Comparison of ENCODE assay signal across 22 mouse cellular contexts in the genomic region with DNA sequence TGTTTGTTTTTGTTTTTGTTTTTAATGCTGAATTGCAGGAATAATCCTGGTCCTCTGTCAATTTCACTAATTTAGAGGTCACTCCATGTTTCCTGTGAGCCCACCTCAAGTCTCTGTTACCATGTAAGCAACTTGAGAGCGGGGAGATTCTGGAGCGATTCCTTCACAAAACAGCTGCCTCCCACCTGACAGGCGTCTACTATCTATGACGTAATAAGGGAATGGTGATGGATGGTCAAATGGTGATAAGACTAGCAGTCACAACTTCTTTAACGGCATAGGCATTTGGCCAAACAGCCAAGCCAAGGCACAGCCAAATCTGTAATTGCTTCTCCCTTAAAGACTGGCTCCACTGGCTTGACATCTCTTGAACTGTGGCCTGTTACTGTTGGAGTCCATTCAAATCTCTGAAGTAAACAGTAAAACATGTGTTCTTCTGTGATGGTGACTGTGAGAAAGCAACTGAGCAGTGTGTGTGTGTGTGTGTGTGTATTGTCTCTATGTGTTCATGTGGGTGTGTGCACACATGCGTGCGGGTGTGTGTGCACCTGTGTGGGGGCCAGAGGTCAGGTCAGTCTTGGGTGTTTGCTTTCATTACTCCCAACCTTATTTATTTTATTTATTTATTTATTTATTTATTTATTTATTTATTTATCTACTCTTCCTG. TPM values are rescaled to one million over a fixed set of nuclear protein-coding genes. Genes with fewer than 3 reads are reported as not detected.
DNase-seq lines count a peak whose midpoint lies in the region; ATAC-seq and TF ChIP-seq lines count a peak whose summit lies in the region.
"Had no signal": no experiment of that assay in that cellular context is flagged by ENCODE, and none has a peak within 500 bp of the region (broad histone marks: within the 10 kb centered on the region; RNA-seq: fewer than 3 reads in every experiment).

No protein-coding gene starts in this region.

- H3K4me1 ChIP-seq in lung, postnatal 0 days (ENCODE audit: insufficient read depth, low read depth, low read length), result no peaks in the 10 kb centered on the region
- H3K4me1 ChIP-seq in embryonic facial prominence, embryonic 10.5 days, result no peaks in the 10 kb centered on the region
- H3K4me1 ChIP-seq: embryonic facial prominence, embryonic 13.5 days; forebrain, embryonic 12.5 days; heart, embryonic 15.5 days; hindbrain, embryonic 13.5 days had no signal

- DNase-seq in kidney, postnatal 10 days, result peak; percentile 33
- no peak for DNase-seq in kidney, adult 9 months
- no peak for DNase-seq in lung, postnatal 0 days (ENCODE audit: low spot score)
- DNase-seq in lung, postnatal 25 days (ENCODE audit: low spot score), result no peak
- DNase-seq in NIH3T3 (ENCODE audit: low read depth), result peak; percentile 51
- no peak for DNase-seq in embryonic facial prominence, embryonic 10.5 days (ENCODE audit: low spot score)
- no peak for DNase-seq in retina, embryonic 14.5 days (ENCODE audit: low spot score)
- DNase-seq: adrenal gland, postnatal 14 days; cerebellum, adult 11-12 months; cerebellum, adult 9-10 months; cerebellum, postnatal 25 days; gastrocnemius, postnatal 14 days; heart, adult 2 months; heart, postnatal 14 days had no signal

- no peak overlapping the region for H3K27ac ChIP-seq in lung, postnatal 0 days (ENCODE audit: low read length)
- no peak overlapping the region for H3K27ac ChIP-seq in embryonic facial prominence, embryonic 10.5 days (replicated peaks)
- H3K27ac ChIP-seq: embryonic facial prominence, embryonic 13.5 days; forebrain, embryonic 12.5 days; heart, adult 2 months; heart, embryonic 15.5 days; hindbrain, embryonic 13.5 days had no signal

- 59% methylated on average over 7 of the region's 7 CpGs for WGBS in lung, postnatal 0 days
- 86% methylated on average over 7 of the region's 7 CpGs for WGBS in embryonic facial prominence, embryonic 10.5 days

- TF ChIP-seq CTCF in lung, postnatal 0 days (IDR thresholded peaks at IDR 0.05), result no peak

- no peak overlapping the region for H3K4me3 ChIP-seq in lung, postnatal 0 days (ENCODE audit: low read depth, low read length)
- no peak overlapping the region for H3K4me3 ChIP-seq in embryonic facial prominence, embryonic 10.5 days
- H3K4me3 ChIP-seq: embryonic facial prominence, embryonic 13.5 days; forebrain, embryonic 12.5 days; heart, adult 2 months; heart, embryonic 15.5 days; hindbrain, embryonic 13.5 days had no signal

- no peak for TF ChIP-seq EP300 in lung, postnatal 0 days (IDR thresholded peaks at IDR 0.05)

- H3K4me2 ChIP-seq in lung, postnatal 0 days (replicated peaks; ENCODE audit: low read depth, low read length), result no peak overlapping the region
- H3K4me2 ChIP-seq: embryonic facial prominence, embryonic 13.5 days; forebrain, embryonic 12.5 days; heart, embryonic 11.5 days; heart, embryonic 15.5 days; hindbrain, embryonic 13.5 days had no signal

- no peaks in the 10 kb centered on the region for H3K27me3 ChIP-seq in lung, postnatal 0 days (replicated peaks; ENCODE audit: insufficient read depth, low read length)
- no peaks in the 10 kb centered on the region for H3K27me3 ChIP-seq in embryonic facial prominence, embryonic 10.5 days (replicated peaks; ENCODE audit: low read depth, poor library complexity, severe bottlenecking)
- H3K27me3 ChIP-seq: embryonic facial prominence, embryonic 13.5 days; forebrain, embryonic 12.5 days; heart, embryonic 15.5 days; hindbrain, embryonic 13.5 days had no signal

- no peaks in the 10 kb centered on the region for H3K36me3 ChIP-seq in lung, postnatal 0 days (ENCODE audit: insufficient read depth, low read length)
- no peaks in the 10 kb centered on the region for H3K36me3 ChIP-seq in embryonic facial prominence, embryonic 10.5 days (replicated peaks)
- H3K36me3 ChIP-seq: embryonic facial prominence, embryonic 13.5 days; forebrain, embryonic 12.5 days; heart, embryonic 15.5 days; hindbrain, embryonic 13.5 days had no signal

- no peak overlapping the region for H3K9ac ChIP-seq in lung, postnatal 0 days (replicated peaks; ENCODE audit: low read depth)
- H3K9ac ChIP-seq: embryonic facial prominence, embryonic 13.5 days; forebrain, embryonic 12.5 days; heart, embryonic 15.5 days; hindbrain, embryonic 13.5 days had no signal

- no peaks in the 10 kb centered on the region for H3K9me3 ChIP-seq in lung, postnatal 0 days (ENCODE audit: low read length)
- H3K9me3 ChIP-seq in embryonic facial prominence, embryonic 10.5 days, result no peaks in the 10 kb centered on the region
- H3K9me3 ChIP-seq: embryonic facial prominence, embryonic 13.5 days; forebrain, embryonic 12.5 days; heart, embryonic 15.5 days; hindbrain, embryonic 13.5 days had no signal

- ATAC-seq in lung, postnatal 0 days, result peak; percentile 26
- ATAC-seq: forebrain, embryonic 16.5 days had no signal

RNA-seq across cellular contexts. Expression of gene Vps18, which starts 6.5 kb away (rescaled TPM):
- 11.1 and 11.4 TPM in 2 replicates for polyA plus RNA-seq in lung, postnatal 0 days (2015; fragmentation: Nextera tagmentation; extraction: Ambion mirVana)
- 23.1 and 25.1 TPM in 2 replicates for polyA plus RNA-seq in embryonic facial prominence, embryonic 10.5 days (2016; fragmentation: Nextera tagmentation; extraction: Ambion mirVana)

RNA-seq across cellular contexts. Expression of gene Rhov, which starts 11.0 kb away (rescaled TPM):
- 3.0 and 3.1 TPM in 2 replicates for polyA plus RNA-seq in lung, postnatal 0 days (2015; fragmentation: Nextera tagmentation; extraction: Ambion mirVana)
- polyA plus RNA-seq in embryonic facial prominence, embryonic 10.5 days (2016; fragmentation: Nextera tagmentation; extraction: Ambion mirVana), result 0.74 and 2.5 TPM in 2 replicates
- polyA plus RNA-seq: heart, embryonic 11.5 days had no signal

RNA-seq across cellular contexts. Expression of gene Dll4, which starts 43.6 kb away (rescaled TPM):
- polyA plus RNA-seq in lung, postnatal 0 days (2015; fragmentation: Nextera tagmentation; extraction: Ambion mirVana), result 22.7 and 25.9 TPM in 2 replicates
- 4.4 and 4.6 TPM in 2 replicates for polyA plus RNA-seq in embryonic facial prominence, embryonic 10.5 days (2016; fragmentation: Nextera tagmentation; extraction: Ambion mirVana)

RNA-seq across cellular contexts. Expression of gene Spint1, which starts 44.9 kb away (rescaled TPM):
- polyA plus RNA-seq in lung, postnatal 0 days (2015; fragmentation: Nextera tagmentation; extraction: Ambion mirVana), result 53.7 and 54.8 TPM in 2 replicates
- polyA plus RNA-seq in embryonic facial prominence, embryonic 10.5 days (2016; fragmentation: Nextera tagmentation; extraction: Ambion mirVana), result 11.1 and 11.4 TPM in 2 replicates

RNA-seq across cellular contexts. Expression of gene Ppp1r14d, which starts 52.3 kb away (rescaled TPM):
- 2.1 and 2.2 TPM in 2 replicates for polyA plus RNA-seq in lung, postnatal 0 days (2015; fragmentation: Nextera tagmentation; extraction: Ambion mirVana)
- 0.20 TPM in 2 replicates for polyA plus RNA-seq in embryonic facial prominence, embryonic 10.5 days (2016; fragmentation: Nextera tagmentation; extraction: Ambion mirVana)
- polyA plus RNA-seq: cortical plate, adult 2 months; forebrain, embryonic 12.5 days; forebrain, embryonic 16.5 days; frontal cortex, adult 2 months; heart, adult 2 months; heart, embryonic 11.5 days; heart, embryonic 15.5 days; hindbrain, embryonic 13.5 days had no signal

Comparison
In these comparisons a context has a peak if more than half of its experiments do, and no peak if none do; other contexts are left out.
1. DNase-seq: peak in kidney, postnatal 10 days (single experiment) and NIH3T3 (single experiment); none in kidney, adult 9 months (single experiment), lung, postnatal 0 days (single experiment), lung, postnatal 25 days (single experiment), embryonic facial prominence, embryonic 10.5 days (single experiment) and retina, embryonic 14.5 days (single experiment).